Mouse (Mus musculus) cerebellum, adult 9-10 months (tissue): ENCODE data around the gene Ostc.
A peak's percentile ranks its signal among the peaks of the same experiment; 100 is the strongest.

Experiments
- DNase-seq: peaks from one replicate; pipeline ENCODE4 v3.0.0; 2022

Gene Ostc

DNA sequence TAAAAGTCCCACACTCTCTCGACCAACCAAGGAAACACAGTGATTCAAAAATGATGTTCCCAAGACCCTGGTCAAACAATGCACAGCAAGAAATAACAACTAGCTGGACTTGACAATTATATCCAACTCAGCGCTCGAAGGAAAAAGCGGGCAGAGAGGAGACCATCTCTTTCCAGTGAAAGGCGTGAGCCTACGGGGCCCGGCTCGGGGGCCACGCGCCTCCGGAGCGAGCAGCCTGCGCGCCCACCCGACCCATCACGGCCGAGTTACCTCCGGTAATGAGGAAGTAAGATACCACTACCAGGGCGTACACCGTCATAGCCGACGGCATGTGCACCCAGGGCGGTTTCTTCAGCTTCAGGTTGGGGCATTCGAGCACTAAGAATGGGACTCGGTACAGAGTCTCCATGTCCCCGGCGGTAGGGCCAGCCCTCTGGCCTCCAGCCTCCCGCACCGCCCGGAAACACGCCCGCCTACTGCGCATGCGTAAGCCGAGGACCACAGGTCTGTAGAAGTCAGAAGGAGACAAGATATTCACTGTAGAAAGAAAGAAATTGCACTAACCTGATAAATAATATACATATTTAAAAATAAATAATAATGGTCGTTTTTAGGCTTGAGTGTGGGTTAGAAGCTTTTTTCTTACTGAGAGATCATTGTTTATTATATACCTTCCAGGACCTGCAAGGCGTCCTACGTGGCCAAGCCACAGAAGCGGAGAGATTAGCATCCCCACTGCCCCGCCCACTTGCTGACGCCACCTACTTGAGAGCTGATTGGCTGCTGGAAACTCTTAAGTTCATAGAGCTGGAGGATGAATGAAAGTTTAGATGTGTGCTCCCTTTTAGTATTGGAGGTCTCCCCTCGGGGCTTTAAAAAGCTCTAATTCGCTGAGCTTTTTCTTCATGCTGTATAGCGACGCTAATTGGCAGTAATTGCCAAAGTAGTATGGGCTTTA lies at the start of gene Ostc:
Ostc (minus strand) TSS at position 478 of the 958 bp plus-strand sequence.
- DNase-seq, result peak; percentile 98

DNA sequence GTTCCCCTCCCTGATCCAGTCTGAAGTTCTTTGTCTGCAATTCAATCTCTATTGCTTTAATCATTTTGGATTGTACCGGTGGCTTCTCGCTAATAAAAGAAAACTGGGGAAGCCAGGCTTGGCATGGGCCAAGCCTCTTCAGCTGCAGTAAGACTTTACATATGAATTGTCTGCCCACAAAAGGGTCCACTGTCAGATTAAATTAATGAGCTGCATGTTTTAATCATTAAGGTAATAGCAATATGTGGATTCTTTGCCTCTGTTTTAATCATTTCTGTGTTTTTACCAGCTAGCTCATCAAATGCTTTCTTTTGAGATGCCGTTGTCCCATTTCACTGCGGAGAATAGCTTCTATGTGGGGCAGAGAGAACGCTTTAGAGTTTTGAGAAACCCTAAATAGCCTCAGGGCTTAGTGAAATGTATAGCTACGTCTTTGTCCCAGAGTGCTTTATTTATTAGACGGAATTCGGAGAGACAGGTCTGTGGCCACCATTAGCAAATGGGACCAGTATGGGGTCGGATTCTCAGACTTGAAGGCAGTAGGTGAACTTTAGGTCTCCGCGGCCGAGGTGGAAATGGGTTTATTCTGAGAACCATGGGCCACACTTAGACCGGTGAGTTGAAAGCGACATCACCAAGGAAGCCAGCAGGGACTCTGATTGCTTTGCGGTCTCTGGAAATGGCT lies 49.1 kb upstream of the Ostc start:
- no peak for DNase-seq

DNA sequence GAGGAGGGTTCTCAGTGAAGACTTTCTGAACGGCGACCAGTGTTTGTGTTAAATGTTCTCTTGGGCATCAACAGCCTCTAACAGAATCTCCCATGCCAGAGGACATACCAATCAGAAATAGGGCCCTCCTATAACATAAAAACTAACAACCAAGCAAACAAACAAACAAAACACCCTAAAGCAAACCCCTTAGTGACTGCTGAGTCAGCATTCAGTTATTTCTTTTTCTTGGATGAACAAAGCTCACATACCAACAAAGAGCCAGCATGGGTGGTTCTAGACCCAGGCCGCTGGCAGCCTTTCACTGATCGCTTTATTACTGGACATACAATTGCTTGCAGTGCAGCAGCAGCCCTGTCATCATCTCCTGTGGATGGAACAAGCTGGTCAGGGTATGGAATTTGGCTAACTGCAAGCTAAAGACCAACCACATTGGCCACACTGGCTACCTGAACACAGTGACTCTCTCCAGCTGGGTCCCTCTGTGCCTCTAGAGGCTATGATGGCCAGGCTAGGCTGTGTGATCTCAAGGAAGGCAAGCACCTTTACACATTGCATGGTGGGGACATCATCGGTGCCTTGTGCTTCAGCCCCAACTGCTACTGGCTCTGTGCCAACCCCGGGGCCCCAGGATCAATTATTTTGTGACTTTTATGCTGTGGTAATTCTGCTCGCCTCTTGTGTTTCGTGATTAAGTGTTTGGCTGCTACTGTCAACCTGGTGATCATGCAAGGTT lies 48.0 kb upstream of the Ostc start:
- no peak for DNase-seq

DNA sequence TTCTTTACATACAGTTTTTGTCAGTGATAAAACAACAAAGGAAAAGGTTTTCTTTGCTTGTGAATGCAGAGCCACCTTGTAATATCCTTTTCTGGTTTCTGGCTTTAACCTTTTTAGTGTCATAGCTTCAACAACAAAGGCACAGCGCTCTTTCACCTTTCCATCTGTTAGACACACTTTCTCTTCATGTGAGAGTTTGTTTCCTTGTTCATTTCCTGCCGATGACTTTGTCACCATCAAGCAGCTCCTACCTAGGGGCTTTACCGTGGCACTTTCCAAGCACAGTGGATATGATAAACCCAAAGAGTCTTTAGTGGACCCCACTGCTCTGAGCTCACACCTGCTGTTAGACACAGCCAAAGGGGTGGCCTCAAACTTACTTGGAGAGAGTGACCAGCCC lies 40.0 kb upstream of the Ostc start:
- no peak for DNase-seq

- DNase-seq, result no peak
Observed at GRCm38 (mm10) chr3:130746673-130747619, 37.7 kb upstream of the Ostc start.

DNA sequence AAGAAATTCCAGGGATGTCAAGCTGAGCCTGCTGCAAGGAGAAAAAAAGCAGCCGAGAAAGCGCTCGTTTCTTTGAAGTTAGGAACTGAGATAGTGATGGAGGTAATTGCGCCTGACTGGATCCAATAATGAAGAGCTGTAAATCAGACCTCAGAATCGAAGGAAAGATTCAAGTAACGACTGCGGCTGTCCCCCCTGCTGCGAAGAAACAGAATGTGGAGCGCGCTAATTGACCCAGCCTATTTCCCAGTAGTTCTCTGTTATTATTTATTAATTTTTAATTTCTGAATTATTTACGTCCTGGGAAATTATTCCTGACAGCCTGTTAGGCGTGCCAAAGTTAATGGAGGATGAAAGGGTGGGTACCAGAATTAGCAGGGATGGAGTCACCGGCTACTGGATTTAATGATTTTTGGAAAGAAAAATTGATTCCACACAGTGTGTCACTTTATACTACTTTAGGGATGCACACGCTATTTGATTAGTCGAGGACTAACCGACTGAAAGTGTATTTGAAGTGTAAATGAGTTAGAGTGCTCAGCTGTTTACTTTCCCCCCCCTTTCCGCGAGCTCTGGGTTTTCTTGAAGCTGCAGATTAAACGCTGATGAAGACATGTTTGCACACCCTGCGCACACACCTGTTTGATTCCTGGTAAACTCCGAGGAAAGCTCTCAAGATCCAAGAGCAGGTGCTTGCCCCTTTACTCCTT lies 28.6 kb upstream of the Ostc start:
- no peak for DNase-seq

GRCm38 (mm10) chr3:130736758-130737157 lies 27.5 kb upstream of the Ostc start:
- DNase-seq, result no peak

DNA sequence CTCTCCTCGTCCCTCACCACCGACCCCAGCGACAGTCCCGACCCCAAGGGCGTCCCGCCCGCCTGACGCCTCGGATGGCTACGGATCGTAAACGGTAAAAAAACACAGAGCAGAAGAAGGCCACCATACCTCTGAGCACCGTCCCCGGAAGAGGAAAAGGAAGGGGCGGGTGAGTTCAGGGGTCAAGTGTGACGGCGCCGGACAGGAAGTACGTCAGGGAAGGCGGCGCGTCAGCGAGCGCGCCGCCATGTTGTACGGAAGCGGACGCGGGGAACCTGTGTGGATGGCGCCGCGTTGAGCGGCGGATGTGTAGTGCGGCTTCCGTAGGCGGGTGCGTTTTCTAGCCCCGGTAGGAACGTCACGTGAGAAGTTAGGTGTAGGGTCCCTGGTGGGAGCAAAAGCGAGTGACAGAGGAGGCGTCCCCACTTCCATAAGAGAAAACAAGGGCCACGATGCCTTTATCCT lies 21.0 kb upstream of the Ostc start, which contains the start of gene Rpl34:
Rpl34 (minus strand) TSS at position 210 of the 465 bp plus-strand sequence.
- DNase-seq, result peak; percentile 94

DNA sequence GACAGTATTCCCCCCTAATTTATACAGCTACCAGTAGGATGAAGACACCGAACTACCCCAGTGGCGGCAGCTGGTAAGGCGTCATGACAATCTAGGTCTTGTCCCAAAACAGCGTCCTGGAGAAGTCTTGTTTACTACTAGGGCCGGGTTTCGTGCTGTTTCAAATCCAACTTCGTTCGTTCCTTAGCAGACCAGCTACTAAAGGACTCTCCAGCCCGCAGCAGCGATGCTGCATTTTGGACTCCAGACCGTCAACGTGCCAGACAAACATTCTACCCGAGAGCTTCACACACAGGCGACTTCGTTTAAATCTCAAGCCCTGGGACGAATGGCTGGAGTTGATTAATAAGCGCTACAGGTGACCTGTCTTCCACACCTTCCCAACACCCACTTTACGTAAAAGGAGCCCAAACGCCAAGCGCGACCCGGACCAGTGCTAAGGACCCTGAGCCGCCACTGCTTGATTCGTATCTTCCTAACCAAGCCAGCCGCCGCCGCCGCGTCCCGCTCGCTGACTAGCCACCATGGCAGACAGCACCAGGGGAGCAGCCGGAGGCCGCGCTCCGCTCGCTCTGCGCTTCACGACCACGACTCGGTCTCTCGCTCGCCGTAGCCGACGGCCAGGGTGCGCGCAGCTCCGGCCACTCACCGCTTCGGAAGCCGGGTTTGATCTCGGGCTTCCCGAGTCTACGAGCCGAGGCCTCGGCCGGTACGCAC lies 20.4 kb upstream of the Ostc start:
- peak; percentile 41 for DNase-seq

GRCm38 (mm10) chr3:130727676-130728075 lies 18.4 kb upstream of the Ostc start:
- no peak for DNase-seq

- no peak for DNase-seq
Observed at GRCm38 (mm10) chr3:130727036-130727435, 17.8 kb upstream of the Ostc start.

DNA sequence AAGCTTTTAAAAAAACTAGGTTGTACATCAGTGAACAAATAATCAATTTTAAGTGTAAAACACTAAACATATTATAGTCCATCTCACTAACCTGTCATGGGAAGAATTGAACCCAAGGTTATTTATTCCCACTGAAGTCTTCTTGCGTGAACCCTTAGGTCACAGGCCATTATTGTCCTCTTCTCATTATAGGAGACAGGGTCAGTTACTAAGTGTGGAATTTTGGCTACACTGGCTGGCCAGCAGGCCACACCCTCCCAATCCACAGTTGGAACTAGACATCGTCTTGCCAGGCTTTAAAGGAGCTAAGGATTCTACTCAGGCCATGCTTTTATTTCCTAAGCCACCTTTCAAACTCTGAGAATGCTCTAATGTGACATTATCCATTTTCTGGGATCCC lies 16.5 kb upstream of the Ostc start:
- DNase-seq, result no peak

DNA sequence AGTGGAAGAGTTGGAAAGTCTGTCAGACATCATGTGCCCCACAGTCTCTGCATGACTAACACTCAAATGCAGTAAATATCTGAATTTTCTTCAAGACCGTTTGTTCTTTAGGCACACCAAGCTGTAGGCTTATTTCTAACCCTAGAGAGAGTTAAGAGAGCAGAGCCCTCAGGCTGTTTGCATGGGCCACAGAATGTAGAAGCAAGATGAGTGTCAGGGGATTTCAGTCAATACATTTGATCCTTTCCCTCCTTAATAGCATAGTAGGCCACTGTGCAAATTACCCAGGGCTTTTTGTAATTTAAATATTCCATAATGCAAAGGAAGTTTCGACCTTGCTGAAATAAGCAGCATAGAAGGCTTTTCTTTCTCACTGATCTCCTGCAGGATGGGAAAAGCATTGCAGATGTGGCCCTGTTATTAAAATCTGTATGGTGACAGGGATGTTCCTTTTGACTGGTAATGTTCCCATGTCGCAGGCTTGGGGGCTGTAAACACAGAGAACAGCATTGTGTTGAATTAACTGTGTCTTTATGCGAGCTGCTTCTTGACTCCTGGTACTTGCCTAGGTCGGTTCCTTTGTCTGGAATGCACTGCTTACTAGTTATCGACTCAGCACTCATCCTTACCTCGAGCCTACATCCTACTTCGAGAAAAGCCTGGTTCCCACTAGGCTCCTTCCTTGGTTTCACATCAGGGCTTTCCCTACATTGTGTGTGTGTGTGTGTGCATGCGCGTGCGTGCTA lies 13.7 kb upstream of the Ostc start:
- no peak for DNase-seq

- no peak for DNase-seq
Observed at GRCm38 (mm10) chr3:130720225-130720624, 11.0 kb upstream of the Ostc start.

DNA sequence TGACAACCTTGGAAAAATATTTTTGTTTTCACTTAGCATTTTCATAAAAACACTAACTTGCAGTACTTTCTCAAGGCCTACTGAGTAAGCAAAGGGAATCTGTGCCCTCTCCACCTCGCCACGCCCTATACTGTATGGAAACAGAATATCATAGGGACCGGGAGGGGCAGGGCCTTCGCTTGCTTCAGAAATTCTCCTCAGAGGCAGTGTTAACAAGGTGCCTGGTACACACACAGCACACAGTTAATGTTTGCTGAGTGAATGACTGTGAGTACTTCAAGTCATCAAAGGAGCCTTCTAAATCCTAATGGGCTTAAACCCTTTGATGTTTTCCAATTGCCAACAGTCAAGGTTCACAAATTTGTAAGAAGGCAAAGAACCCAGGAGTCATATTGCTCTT lies 9.6 kb upstream of the Ostc start:
- no peak for DNase-seq

GRCm38 (mm10) chr3:130716555-130716954 lies 7.3 kb upstream of the Ostc start:
- DNase-seq, result no peak

DNA sequence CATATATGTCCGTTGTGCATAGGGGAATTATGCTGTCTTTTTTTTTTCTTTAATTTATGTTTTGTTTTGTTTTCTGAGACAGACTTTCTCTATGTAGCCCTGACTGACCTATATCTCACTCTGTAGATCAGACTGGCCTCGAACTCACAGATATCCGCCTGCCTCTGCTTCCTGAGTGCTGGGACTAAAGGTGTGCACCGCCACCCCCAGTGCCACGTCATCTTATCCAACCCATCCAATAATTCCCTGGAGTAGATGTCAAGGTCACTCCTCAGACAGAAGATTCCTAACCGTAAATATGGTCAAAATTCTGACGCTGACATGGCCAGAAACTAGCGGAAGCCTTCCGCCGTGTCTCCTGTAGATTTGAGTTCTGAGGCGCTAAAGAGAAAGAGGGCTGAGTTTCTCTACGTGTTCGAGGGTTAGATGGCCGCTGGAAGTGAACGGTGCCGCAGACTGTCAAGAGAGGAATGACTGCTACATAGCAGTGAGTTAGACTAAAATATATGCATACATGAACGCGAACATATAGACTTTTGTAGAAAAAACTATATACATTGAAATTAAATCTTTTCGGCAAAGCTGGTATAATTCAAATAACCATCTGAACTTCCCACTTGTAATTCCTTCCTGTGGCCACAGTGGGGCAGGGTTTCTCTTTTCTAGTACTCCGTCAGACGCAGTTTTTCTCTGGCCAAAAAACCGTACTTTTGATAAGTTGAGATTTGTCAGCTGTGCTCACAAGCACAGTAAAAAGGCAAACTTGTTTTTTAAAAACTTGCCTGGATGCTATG lies 5.7 kb upstream of the Ostc start:
- peak; percentile 67 for DNase-seq

GRCm38 (mm10) chr3:130712891-130713290 lies 3.6 kb upstream of the Ostc start:
- no peak for DNase-seq

DNA sequence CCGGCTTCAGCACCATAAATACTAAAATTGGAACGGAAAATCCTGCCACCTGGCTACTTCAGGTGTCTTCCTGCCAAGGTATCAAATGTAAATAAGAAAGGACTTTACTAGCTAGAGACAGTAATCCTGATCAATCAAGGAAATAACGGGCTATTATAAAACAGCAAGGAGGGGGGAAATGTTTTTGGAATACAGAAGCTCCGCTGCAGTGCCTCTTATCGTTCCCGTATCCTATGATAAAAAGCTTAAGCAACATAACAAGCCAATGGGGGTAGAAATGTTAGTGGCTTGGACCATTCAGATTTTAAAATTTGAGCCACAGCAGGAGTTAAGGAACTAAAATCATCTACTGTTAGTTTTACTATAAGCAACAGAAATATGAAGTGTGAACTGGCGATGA lies 859 bp upstream of the Ostc start:
- no peak for DNase-seq
